Mouse (Mus musculus): ENCODE measurements around the gene Cdca8. TPM values are rescaled to one million over a fixed set of nuclear protein-coding genes. Genes with fewer than 3 reads are reported as not detected.
A peak's percentile ranks its signal among the peaks of the same experiment; 100 is the strongest.

Gene Cdca8
- polyA plus RNA-seq, 1 experiment from 2014 or later, result 28.1 TPM

GRCm38 (mm10) chr4:124872719-124873118, 66.4 kb downstream of the Cdca8 start:
- no peaks in the 10 kb centered on the region for H3K9me3 ChIP-seq (ENCODE audit: control insufficient read depth)
- H3K27ac ChIP-seq (ENCODE audit: low read depth, low read length), result no peak overlapping the region
- H3K4me1 ChIP-seq (replicated peaks; ENCODE audit: control insufficient read depth, insufficient read depth, low read length), result no peaks in the 10 kb centered on the region
- peak; percentile 42 for TF ChIP-seq CTCF (IDR thresholded peaks at IDR 0.05; ENCODE audit: low read depth)
- no peak overlapping the region for H3K4me3 ChIP-seq (ENCODE audit: low read depth, low read length)
- ATAC-seq, result no peak
- H3K9ac ChIP-seq (ENCODE audit: low read depth, low read length), result no peak overlapping the region
- no peaks in the 10 kb centered on the region for H3K27me3 ChIP-seq (replicated peaks; ENCODE audit: control insufficient read depth, insufficient read depth, low read length)
- no peak overlapping the region for H3K4me2 ChIP-seq (replicated peaks; ENCODE audit: low read depth)
- 92% methylated on average over 1 of the region's 1 CpGs for WGBS
- no peaks in the 10 kb centered on the region for H3K36me3 ChIP-seq (ENCODE audit: control insufficient read depth, insufficient read depth)

Other genes with a start within 250 kb of the Cdca8 start
- gene Utp11, start 245.7 kb downstream of the Cdca8 start, polyA plus RNA-seq (2015; fragmentation: Nextera tagmentation; extraction: Ambion mirVana), result 29.6 and 32.3 TPM in 2 replicates
- 3.8 TPM in 2 replicates for gene Fhl3, start 238.6 kb downstream of the Cdca8 start, polyA plus RNA-seq (2015; fragmentation: Nextera tagmentation; extraction: Ambion mirVana)
- 45.3 and 45.7 TPM in 2 replicates for gene Sf3a3, start 224.5 kb downstream of the Cdca8 start, polyA plus RNA-seq (2015; fragmentation: Nextera tagmentation; extraction: Ambion mirVana)
- 22.4 and 23.0 TPM in 2 replicates for gene Inpp5b, start 197.5 kb downstream of the Cdca8 start, polyA plus RNA-seq (2015; fragmentation: Nextera tagmentation; extraction: Ambion mirVana)
- gene Mtf1, start 137.2 kb downstream of the Cdca8 start, polyA plus RNA-seq (2015; fragmentation: Nextera tagmentation; extraction: Ambion mirVana), result 10.4 and 11.5 TPM in 2 replicates
- 19.9 and 22.7 TPM in 2 replicates for gene Yrdc, start 88.6 kb downstream of the Cdca8 start, polyA plus RNA-seq (2015; fragmentation: Nextera tagmentation; extraction: Ambion mirVana)
- 58.8 and 59.4 TPM in 2 replicates for gene 1110065P20Rik, start 88.1 kb downstream of the Cdca8 start, polyA plus RNA-seq (2015; fragmentation: Nextera tagmentation; extraction: Ambion mirVana)
- gene Maneal, start 77.1 kb downstream of the Cdca8 start, polyA plus RNA-seq (2015; fragmentation: Nextera tagmentation; extraction: Ambion mirVana), result 0.17 and 0.24 TPM in 2 replicates
- 0.03 and 0.04 TPM in 2 replicates for gene Epha10, start 58.4 kb downstream of the Cdca8 start, polyA plus RNA-seq (2015; fragmentation: Nextera tagmentation; extraction: Ambion mirVana)
- gene 9930104L06Rik, start 2.3 kb downstream of the Cdca8 start, polyA plus RNA-seq (2015; fragmentation: Nextera tagmentation; extraction: Ambion mirVana), result 4.3 and 4.7 TPM in 2 replicates
- 5.5 and 5.7 TPM in 2 replicates for gene Rspo1, start 47.1 kb upstream of the Cdca8 start, polyA plus RNA-seq (2015; fragmentation: Nextera tagmentation; extraction: Ambion mirVana)
- 28.6 and 30.9 TPM in 2 replicates for gene Gnl2, start 77.3 kb upstream of the Cdca8 start, polyA plus RNA-seq (2015; fragmentation: Nextera tagmentation; extraction: Ambion mirVana)
- not detected in 2 replicates for gene Dnali1, start 126.4 kb upstream of the Cdca8 start, polyA plus RNA-seq (2015; fragmentation: Nextera tagmentation; extraction: Ambion mirVana)
- gene Snip1, start 127.4 kb upstream of the Cdca8 start, polyA plus RNA-seq (2015; fragmentation: Nextera tagmentation; extraction: Ambion mirVana), result 13.6 and 15.5 TPM in 2 replicates
- gene Meaf6, start 145.8 kb upstream of the Cdca8 start, polyA plus RNA-seq (2015; fragmentation: Nextera tagmentation; extraction: Ambion mirVana), result 23.0 and 24.8 TPM in 2 replicates
- 1.3 and 1.5 TPM in 2 replicates for gene Zc3h12a, start 188.5 kb upstream of the Cdca8 start, polyA plus RNA-seq (2015; fragmentation: Nextera tagmentation; extraction: Ambion mirVana)